Mouse (Mus musculus): Measurements from ENCODE around the gene Sfpq. TPM values are rescaled to one million over a fixed set of nuclear protein-coding genes. Genes with fewer than 3 reads are reported as not detected.

Sfpq gene
- polyA plus RNA-seq, 1 experiment from 2014 or later = 75.6 TPM

DNA sequence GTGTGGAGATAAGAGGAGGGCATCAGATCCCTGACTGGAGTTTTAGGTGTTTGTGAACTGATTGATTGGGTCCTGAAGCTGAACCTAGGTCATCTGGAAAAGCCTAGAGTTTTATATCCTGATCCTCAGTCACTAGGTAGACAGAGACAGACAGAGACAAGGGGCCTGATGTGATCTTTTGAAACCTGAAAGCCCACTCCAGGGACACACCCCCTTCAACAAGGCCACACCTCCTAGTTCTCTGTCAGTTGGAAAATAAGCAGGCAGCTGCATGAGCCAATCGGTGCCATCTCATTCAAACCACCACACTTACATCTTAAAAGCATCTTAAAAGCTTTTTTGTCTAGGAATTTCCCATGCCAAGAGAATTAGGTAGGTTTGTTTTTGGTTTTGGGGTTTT is 59.7 kb downstream of the Sfpq start:
- Histone ChIP-seq H3K27ac (no peak overlapping the region), H3K36me3 (no peaks in the 10 kb centered on the region), H3K9ac (no peak overlapping the region), H3K4me3 (replicated peaks) (no peak overlapping the region), H3K4me1 (replicated peaks) (0 out of 2 replicates have a peak, but pooled peaks cover 4% of the 10 kb centered on the region), H3K27me3 (replicated peaks) (no peaks in the 10 kb centered on the region), H3K9me3 (no peaks in the 10 kb centered on the region), H3K4me2 (replicated peaks) (no peak overlapping the region)
- no peak for ATAC-seq
- 35% methylated on average over 1 of the region's 1 CpGs for WGBS

- ATAC-seq = no peak
- H3K27ac ChIP-seq = no peak overlapping the region
- H3K9me3 ChIP-seq = no peaks in the 10 kb centered on the region
- H3K4me1 ChIP-seq (replicated peaks) = 0 out of 2 replicates have a peak, but pooled peaks cover under 1% of the 10 kb centered on the region
- H3K4me3 ChIP-seq (replicated peaks) = no peak overlapping the region
- H3K9ac ChIP-seq = no peak overlapping the region
- WGBS = 84% methylated on average over 2 of the region's 2 CpGs
- H3K27me3 ChIP-seq (replicated peaks) = no peaks in the 10 kb centered on the region
- H3K36me3 ChIP-seq = no peaks in the 10 kb centered on the region
- no peak overlapping the region for H3K4me2 ChIP-seq (replicated peaks)
These were observed 62.0 kb downstream of the Sfpq start for GRCm38 (mm10) chr4:127083131-127083530.

GRCm38 (mm10) chr4:127085761-127086160 is 64.6 kb downstream of the Sfpq start:
- peaks cover 6% of the 10 kb centered on the region for H3K36me3 ChIP-seq
- 73% methylated on average over 1 of the region's 1 CpGs for WGBS

More at GRCm38 (mm10) chr4:127085761-127086160, 64.6 kb downstream of the Sfpq start:
- Histone ChIP-seq H3K27me3 (replicated peaks) (no peaks in the 10 kb centered on the region), H3K9ac (no peak overlapping the region), H3K4me1 (replicated peaks) (no peaks in the 10 kb centered on the region), H3K4me2 (replicated peaks) (no peak overlapping the region), H3K9me3 (no peaks in the 10 kb centered on the region), H3K27ac (no peak overlapping the region), H3K4me3 (replicated peaks) (no peak overlapping the region)
- ATAC-seq = no peak

Other genes with a start within 250 kb of the Sfpq start
- 15.1 and 15.2 TPM in 2 replicates for gene Zmym4, start 53.2 kb upstream of the Sfpq start, polyA plus RNA-seq (2015; fragmentation: Nextera tagmentation; extraction: Ambion mirVana)
- 13.8 and 14.9 TPM in 2 replicates for gene Zmym1, start 39.8 kb downstream of the Sfpq start, polyA plus RNA-seq (2015; fragmentation: Nextera tagmentation; extraction: Ambion mirVana)
- 15.1 and 18.2 TPM in 2 replicates for gene Zmym6, start 56.1 kb downstream of the Sfpq start, polyA plus RNA-seq (2015; fragmentation: Nextera tagmentation; extraction: Ambion mirVana)
- 23.2 and 25.7 TPM in 2 replicates for gene Tmem35b, start 102.4 kb downstream of the Sfpq start, polyA plus RNA-seq (2015; fragmentation: Nextera tagmentation; extraction: Ambion mirVana)
- gene Dlgap3, start 147.9 kb downstream of the Sfpq start, polyA plus RNA-seq (2015; fragmentation: Nextera tagmentation; extraction: Ambion mirVana) = 1.1 and 1.2 TPM in 2 replicates
- 56.3 and 57.1 TPM in 2 replicates for gene Smim12, start 222.5 kb downstream of the Sfpq start, polyA plus RNA-seq (2015; fragmentation: Nextera tagmentation; extraction: Ambion mirVana)